Mouse (Mus musculus) forebrain, embryonic 14.5 days (tissue): ENCODE data around the gene Cpd. TPM values are rescaled to one million over a fixed set of nuclear protein-coding genes. Genes with fewer than 3 reads are reported as not detected.

ENCODE experiments used
- ATAC-seq: fragments of 200-750 bp; cut with Nextera tagmentation; 2 replicates; pipeline ENCODE4 v1.8.0; 2017; ENCODE audit warnings: mild to moderate bottlenecking, moderate library complexity
- DNase-seq: peaks from one replicate; pipeline ENCODE4 v3.0.0-alpha.2; 2015; ENCODE audit warnings: low spot score
- H3K27ac ChIP-seq: fragments of 300-500 bp; sonication (generic); 2 replicates; pipeline ENCODE4 v1.5.1; 2014; ENCODE audit warnings: low read depth, mild to moderate bottlenecking, control low read depth, low read length, moderate library complexity
- H3K27me3 ChIP-seq: fragments of 300-500 bp; sonication (generic); replicated peaks from 2 replicates; pipeline ENCODE4 v1.6.1; 2014; ENCODE audit warnings: low read length, control low read depth, mixed read lengths; ENCODE audit not compliant: control insufficient read depth, insufficient read depth
- H3K36me3 ChIP-seq: fragments of 300-500 bp; sonication (generic); 2 replicates; pipeline ENCODE4 v1.6.1; 2014; ENCODE audit warnings: low read length, control low read depth; ENCODE audit not compliant: control insufficient read depth, insufficient read depth
- H3K4me1 ChIP-seq: fragments of 300-500 bp; sonication (generic); 2 replicates; pipeline ENCODE4 v1.6.1; 2014; ENCODE audit warnings: antibody characterized with exemption, low read length, control low read depth; ENCODE audit not compliant: control insufficient read depth, insufficient read depth
- H3K4me2 ChIP-seq: fragments of 300-500 bp; sonication (generic); 2 replicates; pipeline ENCODE4 v1.6.1; 2014; ENCODE audit warnings: mild to moderate bottlenecking, control low read depth, low read length
- H3K4me3 ChIP-seq: fragments of 300-500 bp; sonication (generic); 2 replicates; pipeline ENCODE4 v1.5.1; 2014; ENCODE audit warnings: low read depth, low read length, control low read depth
- H3K9ac ChIP-seq: fragments of 300-500 bp; sonication (generic); 2 replicates; pipeline ENCODE4 v1.6.1; 2014; ENCODE audit warnings: mild to moderate bottlenecking, low read length, control low read depth, moderate library complexity
- H3K9me3 ChIP-seq: fragments of 300-500 bp; sonication (generic); replicated peaks from 2 replicates; pipeline ENCODE4 v1.6.1; 2016; ENCODE audit warnings: low read length, control low read depth, mixed read lengths; ENCODE audit not compliant: control insufficient read depth
- WGBS: fragments of 180-500 bp; shearing (Covaris S2); extraction: QIAGEN DNeasy Blood & Tissue Kit; methylation state at CpG from one replicate; pipeline ENCODE4 v1.1.7; 2014; 5-methylcytosine and 5-hydroxymethylcytosine counted together
- polyA plus RNA-seq: library from polyadenylated mRNA; unstranded; fragments of >200 nt; fragmentation: Nextera tagmentation; extraction: Ambion mirVana; gene quantifications from 2 replicates; pipeline ENCODE4 v1.2.1, GENCODE M21; 2014

Cpd gene
- polyA plus RNA-seq, 1 experiment from 2014 or later, result 8.0 TPM

DNA sequence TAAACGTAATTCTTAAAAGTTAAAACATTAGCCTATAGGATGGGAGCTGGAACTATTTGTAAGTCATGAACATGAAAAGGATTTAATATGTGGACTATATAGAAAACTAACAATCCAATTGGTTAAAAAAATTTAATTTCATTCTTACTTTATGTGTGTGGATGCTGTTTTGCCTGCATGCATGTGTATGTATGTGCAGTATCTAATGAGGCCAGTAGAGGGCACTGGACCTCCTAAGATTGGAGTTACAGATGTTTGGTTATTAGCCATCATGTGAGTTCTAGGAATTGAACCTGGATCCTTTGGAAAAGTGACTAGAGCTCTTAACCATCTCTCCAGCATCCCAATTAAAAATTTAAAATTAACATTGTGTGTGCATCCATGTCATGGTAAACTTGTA is 57.6 kb downstream of the Cpd start:
- DNase-seq, result peak; percentile 77
- Histone ChIP-seq H3K27me3 (no peaks in the 10 kb centered on the region), H3K9ac (no peak overlapping the region), H3K27ac (no peak overlapping the region), H3K4me3 (no peak overlapping the region), H3K4me2 (no peak overlapping the region), H3K4me1 (no peaks in the 10 kb centered on the region), H3K9me3 (no peaks in the 10 kb centered on the region), H3K36me3 (peaks cover 53% of the 10 kb centered on the region)
- 92% methylated on average over 1 of the region's 1 CpGs for WGBS
- ATAC-seq, result no peak

DNA sequence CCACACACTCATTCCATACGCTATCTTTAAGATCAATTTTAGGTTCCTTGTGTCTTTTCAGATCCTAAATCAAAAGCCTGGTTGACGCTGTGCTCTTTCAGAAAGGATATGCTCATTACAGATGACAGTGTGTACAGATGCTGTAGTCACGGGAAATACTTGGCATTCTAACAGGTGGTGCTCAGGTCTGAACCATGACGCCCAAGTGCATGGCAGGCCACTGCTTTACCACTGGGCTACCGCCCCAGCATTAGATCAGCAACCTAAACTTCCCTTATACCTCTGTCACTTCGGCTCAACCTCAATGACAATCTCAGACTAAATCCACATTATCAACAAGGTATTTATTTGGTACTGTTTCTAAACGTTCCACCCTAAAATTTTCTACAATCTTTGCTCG is 71.3 kb downstream of the Cpd start:
- Histone ChIP-seq H3K4me2 (no peak overlapping the region), H3K4me1 (no peaks in the 10 kb centered on the region), H3K27ac (no peak overlapping the region), H3K9ac (no peak overlapping the region), H3K9me3 (no peaks in the 10 kb centered on the region), H3K4me3 (no peak overlapping the region), H3K27me3 (no peaks in the 10 kb centered on the region), H3K36me3 (peaks cover 7% of the 10 kb centered on the region; the same call in 1 of the 2 replicates)
- ATAC-seq (no peak), DNase-seq (no peak)
- 85% methylated on average over 8 of the region's 8 CpGs for WGBS

DNA sequence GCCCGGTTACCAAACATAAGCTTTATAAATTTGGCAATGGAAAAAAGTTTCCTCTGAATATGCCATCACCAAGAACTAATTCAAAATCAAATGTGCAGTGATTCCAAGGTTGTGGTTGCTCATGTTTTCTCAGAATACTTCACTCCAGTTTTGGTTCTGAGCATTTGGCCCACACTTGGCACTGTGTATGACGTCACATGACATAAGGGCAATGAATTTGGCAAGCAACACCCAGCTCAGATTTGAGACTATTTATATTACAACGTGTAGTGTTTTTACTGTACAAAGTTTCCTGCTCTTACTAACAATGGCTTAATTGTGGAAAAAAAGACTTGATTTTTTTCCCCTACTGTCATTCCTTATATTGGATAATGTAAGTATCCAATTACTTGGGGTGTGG is 73.0 kb downstream of the Cpd start:
- Histone ChIP-seq H3K4me2 (no peak overlapping the region), H3K4me3 (no peak overlapping the region), H3K36me3 (no peaks in the 10 kb centered on the region), H3K9ac (no peak overlapping the region), H3K9me3 (no peaks in the 10 kb centered on the region), H3K4me1 (no peaks in the 10 kb centered on the region), H3K27me3 (no peaks in the 10 kb centered on the region), H3K27ac (no peak overlapping the region)
- DNase-seq (no peak), ATAC-seq (no peak)
- WGBS, result 74% methylated on average over 3 of the region's 3 CpGs

DNA sequence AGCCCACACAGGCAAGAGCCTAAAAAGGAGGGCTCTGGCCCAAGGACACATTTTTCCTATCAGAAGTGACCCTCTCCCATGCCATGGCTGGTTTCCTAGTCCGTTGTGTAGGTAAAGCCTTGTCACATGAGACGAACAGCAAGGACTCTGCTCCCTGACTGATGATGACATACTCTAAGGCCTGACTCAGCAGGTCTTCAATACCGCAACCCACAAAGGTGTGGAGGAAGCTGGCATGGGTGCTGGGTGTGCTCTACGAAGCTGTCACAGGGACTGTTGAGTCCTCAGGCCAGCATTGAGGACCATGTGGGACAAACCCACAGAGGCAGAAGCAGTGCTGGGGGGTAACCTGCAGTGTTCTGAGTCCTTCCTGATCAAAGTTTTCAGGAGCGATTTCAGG is 76.3 kb downstream of the Cpd start:
- no peak for ATAC-seq
- Histone ChIP-seq H3K4me3 (no peak overlapping the region), H3K9ac (no peak overlapping the region), H3K9me3 (no peaks in the 10 kb centered on the region), H3K4me2 (no peak overlapping the region), H3K36me3 (no peaks in the 10 kb centered on the region), H3K27ac (no peak overlapping the region), H3K4me1 (no peaks in the 10 kb centered on the region), H3K27me3 (no peaks in the 10 kb centered on the region)
- WGBS, result 96% methylated on average over 5 of the region's 5 CpGs
- DNase-seq, result no peak

DNA sequence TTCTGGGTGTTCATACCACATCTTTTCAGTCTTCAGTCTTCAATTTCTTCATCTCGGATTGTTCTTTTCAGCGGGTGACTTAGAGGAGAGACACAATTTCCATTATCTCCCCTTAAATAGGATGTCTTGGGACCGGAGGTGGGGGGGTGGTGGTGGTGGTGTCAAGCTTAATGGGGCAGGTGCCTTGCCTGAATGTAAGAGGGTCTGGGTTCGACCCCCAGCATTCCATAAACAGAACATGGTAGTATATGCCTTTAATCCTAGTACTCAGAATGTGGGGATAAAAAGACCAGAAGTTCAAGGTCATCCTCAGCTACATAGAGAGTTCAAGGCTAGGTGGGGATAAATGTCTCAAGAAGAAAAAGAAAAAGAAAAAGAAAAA is 83.1 kb downstream of the Cpd start:
- H3K27me3 ChIP-seq, result no peaks in the 10 kb centered on the region
- ATAC-seq (peak; percentile 56), DNase-seq (no peak)
- 17% methylated on average over 4 of the region's 4 CpGs for WGBS
- peak overlapping the region; percentile 63; the same call in 1 of the 2 replicates for H3K4me3 ChIP-seq
- H3K9ac ChIP-seq, result no peak overlapping the region; the same call in 1 of the 2 replicates
- no peak overlapping the region for H3K27ac ChIP-seq
- H3K4me1 ChIP-seq, result peaks cover 4% of the 10 kb centered on the region; the same call in 1 of the 2 replicates
- H3K4me2 ChIP-seq, result peak overlapping the region; percentile 17; the same call in 1 of the 2 replicates
- H3K9me3 ChIP-seq, result no peaks in the 10 kb centered on the region
- H3K36me3 ChIP-seq, result peaks cover 19% of the 10 kb centered on the region

DNA sequence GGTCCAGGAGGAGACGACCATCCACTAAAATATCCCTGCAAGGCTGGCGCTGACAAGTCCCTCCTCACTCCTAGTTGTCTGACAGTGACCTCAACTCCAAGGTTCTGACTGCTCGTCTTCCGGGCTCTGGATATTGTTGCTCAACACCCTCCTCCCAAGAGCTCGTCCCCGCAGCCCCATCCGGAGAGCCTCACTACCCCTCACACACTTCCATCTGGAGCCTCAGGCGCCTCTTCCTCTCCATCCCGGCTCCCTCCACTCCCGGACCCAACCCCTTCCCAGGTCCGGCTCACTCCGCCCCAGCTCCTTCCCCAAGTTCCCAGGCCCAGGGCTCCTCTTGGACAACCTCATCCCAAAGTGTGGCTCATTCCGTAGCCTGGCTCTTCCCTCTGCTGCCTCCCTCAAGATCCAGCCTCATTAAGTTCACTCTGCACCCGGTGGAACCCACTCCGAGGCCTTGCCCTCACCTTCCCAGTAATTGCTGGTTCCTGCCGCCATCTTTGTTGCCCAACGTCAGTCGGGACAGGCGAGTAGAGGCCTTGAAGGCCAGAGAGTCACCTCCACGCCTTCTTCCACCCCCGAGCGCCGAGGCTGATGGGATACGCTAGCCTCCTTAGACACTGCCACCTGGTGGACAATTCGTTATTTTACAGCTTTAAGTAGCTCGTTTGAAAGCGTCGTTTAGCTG is 83.6 kb downstream of the Cpd start, which contains the start of gene Gosr1:
TSS of gene Gosr1 (minus strand) at position 527 of the 688 bp plus-strand sequence.
- no peaks in the 10 kb centered on the region for H3K9me3 ChIP-seq
- DNase-seq (peak; percentile 99), ATAC-seq (peak; percentile 99)
- peaks cover 24% of the 10 kb centered on the region for H3K36me3 ChIP-seq
- H3K27ac ChIP-seq, result peak within 1 kb of the TSS; percentile 71; the same call in 1 of the 2 replicates
- peak within 1 kb of the TSS; percentile 63 for H3K4me3 ChIP-seq
- H3K4me1 ChIP-seq, result peaks cover 4% of the 10 kb centered on the region; the same call in 1 of the 2 replicates
- peak within 1 kb of the TSS; percentile 79 for H3K4me2 ChIP-seq
- WGBS, result under 1% methylated on average over 28 of the region's 28 CpGs
- no peaks in the 10 kb centered on the region for H3K27me3 ChIP-seq
- H3K9ac ChIP-seq, result peak within 1 kb of the TSS; percentile 83

DNA sequence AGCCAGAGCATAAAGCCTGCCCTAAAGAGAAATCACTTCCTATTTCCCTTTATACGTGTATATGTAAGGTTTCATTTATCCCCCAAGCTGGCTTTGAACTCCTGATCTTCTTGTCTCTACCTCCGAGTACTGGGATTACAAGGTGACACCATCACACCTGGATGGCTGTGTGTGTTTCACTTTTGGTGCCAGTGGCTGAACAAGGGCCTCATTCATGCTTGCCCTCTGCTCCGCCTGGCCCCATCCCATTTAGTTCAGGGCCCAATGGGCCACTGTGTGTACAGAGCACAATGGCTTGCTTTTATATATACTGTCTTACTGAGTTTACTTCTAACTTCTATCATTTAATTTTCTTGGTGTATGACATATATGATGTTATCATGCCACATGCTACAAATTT is 94.5 kb downstream of the Cpd start:
- DNase-seq, result no peak
- 88% methylated on average over 3 of the region's 3 CpGs for WGBS
- H3K36me3 ChIP-seq, result peaks cover 75% of the 10 kb centered on the region

DNA sequence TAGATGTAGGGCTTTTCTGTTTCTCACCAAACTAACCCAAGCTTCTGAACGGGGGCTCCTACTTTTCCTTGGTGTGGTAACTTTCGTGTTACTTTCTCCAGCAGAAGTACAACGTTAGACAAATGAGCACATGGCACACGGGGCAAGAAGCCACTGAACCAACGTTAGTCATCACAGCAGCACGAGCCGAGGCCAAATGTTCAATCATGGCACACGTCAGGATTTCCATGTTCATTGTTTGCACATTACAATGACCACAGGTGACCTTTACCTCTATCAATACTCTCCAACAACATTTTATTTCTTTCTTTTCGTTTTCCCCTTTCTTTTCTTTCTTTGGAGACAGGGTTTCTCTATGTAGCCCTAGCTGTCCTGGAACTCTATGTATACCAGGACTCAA is 98.0 kb downstream of the Cpd start:
- peaks cover 78% of the 10 kb centered on the region for H3K36me3 ChIP-seq
- 94% methylated on average over 9 of the region's 9 CpGs for WGBS
- no peak overlapping the region for H3K4me3 ChIP-seq
- no peak overlapping the region for H3K4me2 ChIP-seq
- H3K27ac ChIP-seq, result no peak overlapping the region
- no peaks in the 10 kb centered on the region for H3K4me1 ChIP-seq
- no peaks in the 10 kb centered on the region for H3K27me3 ChIP-seq
- ATAC-seq (no peak), DNase-seq (no peak)
- H3K9ac ChIP-seq, result no peak overlapping the region
- H3K9me3 ChIP-seq, result no peaks in the 10 kb centered on the region

More for the DNA sequence above, 94.5 kb downstream of the Cpd start:
- Histone ChIP-seq H3K9ac (no peak overlapping the region), H3K9me3 (no peaks in the 10 kb centered on the region), H3K4me1 (no peaks in the 10 kb centered on the region), H3K27ac (no peak overlapping the region), H3K4me3 (no peak overlapping the region), H3K4me2 (no peak overlapping the region), H3K27me3 (no peaks in the 10 kb centered on the region)
- ATAC-seq, result no peak

DNA sequence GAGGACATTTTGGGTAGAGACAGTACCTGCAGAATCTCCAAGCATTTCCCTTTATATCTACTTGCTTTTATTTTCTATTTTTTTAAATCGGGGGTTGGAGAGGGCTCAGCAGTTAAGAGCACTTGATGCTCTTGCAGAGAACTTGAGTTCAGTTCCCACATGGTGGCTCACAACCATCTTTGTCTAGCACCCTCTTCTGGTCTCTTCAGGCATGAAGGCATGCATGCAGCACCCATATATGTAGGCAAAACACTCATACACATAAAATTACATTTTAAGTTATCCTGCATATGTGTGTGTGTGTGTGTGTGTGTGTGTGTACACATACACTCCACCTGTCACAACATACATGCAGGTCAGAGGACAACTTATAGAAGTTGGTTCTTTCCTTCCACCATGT is 100.9 kb downstream of the Cpd start:
- no peaks in the 10 kb centered on the region for H3K27me3 ChIP-seq
- no peak overlapping the region for H3K4me2 ChIP-seq
- ATAC-seq, result no peak
- no peak for DNase-seq
- H3K9ac ChIP-seq, result no peak overlapping the region
- no peaks in the 10 kb centered on the region for H3K4me1 ChIP-seq
- no peak overlapping the region for H3K4me3 ChIP-seq
- no peak overlapping the region for H3K27ac ChIP-seq
- WGBS, result 95% methylated on average over 1 of the region's 1 CpGs
- peaks cover 68% of the 10 kb centered on the region for H3K36me3 ChIP-seq
- no peaks in the 10 kb centered on the region for H3K9me3 ChIP-seq
